8 mouse cellular contexts compared by ENCODE assay signal in the genomic region with DNA sequence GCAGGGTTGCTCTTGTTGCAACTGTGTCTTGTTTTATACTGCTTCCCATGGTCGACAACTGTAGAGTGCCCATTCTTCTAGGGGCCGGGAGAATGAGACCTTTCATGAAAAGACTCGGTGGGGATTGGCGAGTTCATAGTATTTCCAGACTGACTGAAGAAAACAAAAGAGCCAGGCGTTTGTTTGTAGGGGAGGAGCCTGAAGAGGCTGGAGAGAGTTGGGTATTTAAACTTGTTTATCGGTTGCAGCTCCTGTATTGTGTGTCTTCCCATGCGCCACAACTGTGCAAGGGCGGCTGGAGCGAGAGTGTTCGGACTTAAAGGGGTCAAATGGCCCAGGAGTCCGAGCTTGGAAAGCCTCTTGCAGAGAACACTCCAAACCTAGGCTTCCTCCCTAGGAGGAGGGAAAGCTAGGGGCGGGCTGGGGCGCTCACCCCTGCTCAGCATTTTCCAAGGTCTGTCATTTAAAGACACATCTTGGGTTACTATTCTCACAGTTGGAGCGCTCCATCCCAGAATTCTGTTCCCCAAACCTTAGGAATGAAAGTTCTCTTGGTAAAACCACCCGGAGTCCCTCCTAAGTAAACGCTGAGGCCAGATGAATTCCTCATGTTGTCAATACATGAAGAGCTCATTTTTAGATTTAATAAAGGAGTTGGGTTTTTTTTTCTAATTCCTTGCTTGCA. TPM values are rescaled to one million over a fixed set of nuclear protein-coding genes. Genes with fewer than 3 reads are reported as not detected.
DNase-seq lines count a peak whose midpoint lies in the region; ATAC-seq lines count a peak whose summit lies in the region.

No protein-coding gene starts in this region.

- no peak overlapping the region for H3K27ac ChIP-seq in heart, embryonic 13.5 days (replicated peaks)
- no peak overlapping the region for H3K27ac ChIP-seq in forebrain, embryonic 15.5 days (replicated peaks)
- peak overlapping the region; percentile 78 for H3K27ac ChIP-seq in liver, embryonic 12.5 days

- peak overlapping the region; percentile 64 for H3K9ac ChIP-seq in heart, embryonic 13.5 days
- no peak overlapping the region for H3K9ac ChIP-seq in forebrain, embryonic 15.5 days (replicated peaks)
- H3K9ac ChIP-seq in liver, embryonic 12.5 days, result peak overlapping the region; percentile 71

- peak overlapping the region; percentile 64 for H3K4me2 ChIP-seq in heart, embryonic 13.5 days
- H3K4me2 ChIP-seq in forebrain, embryonic 15.5 days (replicated peaks), result peak overlapping the region; percentile 21
- peak overlapping the region; percentile 76 for H3K4me2 ChIP-seq in liver, embryonic 12.5 days

- H3K9me3 ChIP-seq in heart, embryonic 13.5 days, result no peaks in the 10 kb centered on the region
- no peaks in the 10 kb centered on the region for H3K9me3 ChIP-seq in forebrain, embryonic 15.5 days
- no peaks in the 10 kb centered on the region for H3K9me3 ChIP-seq in liver, embryonic 12.5 days (replicated peaks)

- H3K27me3 ChIP-seq in heart, embryonic 13.5 days (replicated peaks), result no peaks in the 10 kb centered on the region
- H3K27me3 ChIP-seq in forebrain, embryonic 15.5 days, result no peaks in the 10 kb centered on the region
- H3K27me3 ChIP-seq in liver, embryonic 12.5 days (replicated peaks), result no peaks in the 10 kb centered on the region

- no peak for DNase-seq in heart, postnatal 10 days
- peak; percentile 83 for DNase-seq in ES-CJ7 (ENCODE audit: low read depth, low spot score)
- DNase-seq in left cerebral cortex, adult 18-20 months (ENCODE audit: low spot score in 2 of 2), result no peak
- no peak for DNase-seq in layer of hippocampus, adult 9-10 months (ENCODE audit: low spot score)

- WGBS in heart, embryonic 13.5 days, result 7% methylated on average over 16 of the region's 16 CpGs
- WGBS in forebrain, embryonic 15.5 days, result 3% methylated on average over 16 of the region's 16 CpGs
- 5% methylated on average over 16 of the region's 16 CpGs for WGBS in liver, embryonic 12.5 days (ENCODE audit: insufficient replicate concordance)

- intact Hi-C loops in heart, postnatal 10 days (cut with DNase I), result loop anchor here (1.0 to 2.0 kb wide), 3 partner anchors 7 to 1961 kb away; a partner anchor contains a TSS

- H3K36me3 ChIP-seq in heart, embryonic 13.5 days, result no peaks in the 10 kb centered on the region
- H3K36me3 ChIP-seq in forebrain, embryonic 15.5 days, result no peaks in the 10 kb centered on the region
- no peaks in the 10 kb centered on the region for H3K36me3 ChIP-seq in liver, embryonic 12.5 days

- peaks cover 15% of the 10 kb centered on the region for H3K4me1 ChIP-seq in heart, embryonic 13.5 days
- H3K4me1 ChIP-seq in forebrain, embryonic 15.5 days, result peaks cover 19% of the 10 kb centered on the region
- H3K4me1 ChIP-seq in liver, embryonic 12.5 days, result peaks cover 19% of the 10 kb centered on the region

- ATAC-seq in heart, embryonic 13.5 days (ENCODE audit: extremely low read depth, insufficient number of reproducible peaks, low FRiP score, low TSS enrichment), result no peak
- no peak for ATAC-seq in forebrain, embryonic 15.5 days (replicated peaks)
- no peak for ATAC-seq in liver, embryonic 12.5 days
- no peak for ATAC-seq in erythroid progenitor cell, adult 5-6 weeks (replicated peaks; ENCODE audit: low FRiP score, poor library complexity, severe bottlenecking)

- H3K4me3 ChIP-seq in heart, embryonic 13.5 days, result peak overlapping the region; percentile 40
- no peak overlapping the region for H3K4me3 ChIP-seq in forebrain, embryonic 15.5 days
- H3K4me3 ChIP-seq in liver, embryonic 12.5 days, result peak overlapping the region; percentile 55

RNA-seq across cellular contexts. Expression of a gene that starts 5.3 kb away (rescaled TPM):
- 39.2 and 44.0 TPM in 2 replicates for polyA plus RNA-seq in heart, embryonic 13.5 days (2015; fragmentation: Nextera tagmentation; extraction: Ambion mirVana)
- 1 to 10 TPM; 4.3 to 4.5 TPM for total RNA-seq in heart, postnatal 10 days (2021)
- 36.5 and 39.8 TPM in 2 replicates for polyA plus RNA-seq in forebrain, embryonic 15.5 days (2015; fragmentation: Nextera tagmentation; extraction: Ambion mirVana)
- polyA plus RNA-seq in liver, embryonic 12.5 days (2016; fragmentation: Nextera tagmentation; extraction: Ambion mirVana), result 32.0 and 33.7 TPM in 2 replicates
- total RNA-seq in erythroid progenitor cell, adult 5-6 weeks (2015; ENCODE audit: low replicate concordance), result not detected in 2 replicates
- not detected in 2 replicates for total RNA-seq in erythroid progenitor cell, adult 5-6 weeks (2017; ENCODE audit: low replicate concordance)
- not detected for total RNA-seq in left cerebral cortex, adult 18-20 months (2021)

RNA-seq across cellular contexts. Expression of a gene that starts 43.8 kb away (rescaled TPM):
- 57.7 and 67.6 TPM in 2 replicates for polyA plus RNA-seq in heart, embryonic 13.5 days (2015; fragmentation: Nextera tagmentation; extraction: Ambion mirVana)
- total RNA-seq in heart, postnatal 10 days (2021), result 10 to 100 TPM; 28.1 to 36.9 TPM
- polyA plus RNA-seq in forebrain, embryonic 15.5 days (2015; fragmentation: Nextera tagmentation; extraction: Ambion mirVana), result 147 and 152 TPM in 2 replicates
- polyA plus RNA-seq in liver, embryonic 12.5 days (2016; fragmentation: Nextera tagmentation; extraction: Ambion mirVana), result 57.7 and 63.0 TPM in 2 replicates
- total RNA-seq in erythroid progenitor cell, adult 5-6 weeks (2015; ENCODE audit: low replicate concordance), result 176 and 196 TPM in 2 replicates
- total RNA-seq in erythroid progenitor cell, adult 5-6 weeks (2017; ENCODE audit: low replicate concordance), result 116 and 133 TPM in 2 replicates
- total RNA-seq in left cerebral cortex, adult 18-20 months (2021), result 10 to 100 TPM; 80.5 to 84.7 TPM

Comparison
In these comparisons a context has a peak if more than half of its experiments do, and no peak if none do; other contexts are left out.
1. H3K4me2 ChIP-seq: peak in every context shown above with its lines; median percentile 76 in liver, embryonic 12.5 days; 64 in heart, embryonic 13.5 days; 21 in forebrain, embryonic 15.5 days.
2. RNA of a gene that starts 5.3 kb away (total RNA-seq): 4.3 to 4.5 TPM in heart, postnatal 10 days; not detected in erythroid progenitor cell, adult 5-6 weeks and not detected in left cerebral cortex, adult 18-20 months; every median in the first group is over 4 times any median in the second.